Mouse (Mus musculus) heart, embryonic 10.5 days (tissue): ENCODE results near the gene Aatk. TPM values are rescaled to one million over a fixed set of nuclear protein-coding genes. Genes with fewer than 3 reads are reported as not detected.

Experiments used
- DNase-seq: peaks from one replicate; pipeline ENCODE4 v3.0.0-alpha.2; 2017; ENCODE audit warnings: low spot score
- H3K27ac ChIP-seq: fragments of 300-500 bp; sonication (generic); 2 replicates; pipeline ENCODE4 v1.5.1; 2016; ENCODE audit warnings: mild to moderate bottlenecking
- H3K27me3 ChIP-seq: fragments of 300-500 bp; sonication (generic); 2 replicates; pipeline ENCODE4 v1.6.1; 2016; ENCODE audit warnings: mild to moderate bottlenecking; ENCODE audit not compliant: poor library complexity, insufficient read depth, severe bottlenecking
- H3K36me3 ChIP-seq: fragments of 300-500 bp; sonication (generic); 2 replicates; pipeline ENCODE4 v1.6.1; 2016; ENCODE audit warnings: mild to moderate bottlenecking, moderate library complexity
- H3K4me1 ChIP-seq: fragments of 300-500 bp; sonication (generic); 2 replicates; pipeline ENCODE4 v1.6.1; 2016; ENCODE audit warnings: mild to moderate bottlenecking
- H3K4me3 ChIP-seq: fragments of 300-500 bp; sonication (generic); 2 replicates; pipeline ENCODE4 v1.5.1; 2016; ENCODE audit warnings: mild to moderate bottlenecking, moderate library complexity
- H3K9me3 ChIP-seq: fragments of 300-500 bp; sonication (generic); 2 replicates; pipeline ENCODE4 v1.6.1; 2016; ENCODE audit warnings: mild to moderate bottlenecking, moderate library complexity
- WGBS: fragments of 180-500 bp; shearing (Covaris S2); methylation state at CpG from one replicate; pipeline ENCODE4 v1.1.7; 2016; 5-methylcytosine and 5-hydroxymethylcytosine counted together
- polyA plus RNA-seq: library from polyadenylated mRNA; unstranded; fragments of >200 nt; fragmentation: Nextera tagmentation; extraction: Ambion mirVana; gene quantifications from 2 replicates; pipeline ENCODE4 v1.2.1, GENCODE M21; 2016

The Aatk gene
- polyA plus RNA-seq, 1 experiment from 2014 or later = 0.58 TPM

DNA sequence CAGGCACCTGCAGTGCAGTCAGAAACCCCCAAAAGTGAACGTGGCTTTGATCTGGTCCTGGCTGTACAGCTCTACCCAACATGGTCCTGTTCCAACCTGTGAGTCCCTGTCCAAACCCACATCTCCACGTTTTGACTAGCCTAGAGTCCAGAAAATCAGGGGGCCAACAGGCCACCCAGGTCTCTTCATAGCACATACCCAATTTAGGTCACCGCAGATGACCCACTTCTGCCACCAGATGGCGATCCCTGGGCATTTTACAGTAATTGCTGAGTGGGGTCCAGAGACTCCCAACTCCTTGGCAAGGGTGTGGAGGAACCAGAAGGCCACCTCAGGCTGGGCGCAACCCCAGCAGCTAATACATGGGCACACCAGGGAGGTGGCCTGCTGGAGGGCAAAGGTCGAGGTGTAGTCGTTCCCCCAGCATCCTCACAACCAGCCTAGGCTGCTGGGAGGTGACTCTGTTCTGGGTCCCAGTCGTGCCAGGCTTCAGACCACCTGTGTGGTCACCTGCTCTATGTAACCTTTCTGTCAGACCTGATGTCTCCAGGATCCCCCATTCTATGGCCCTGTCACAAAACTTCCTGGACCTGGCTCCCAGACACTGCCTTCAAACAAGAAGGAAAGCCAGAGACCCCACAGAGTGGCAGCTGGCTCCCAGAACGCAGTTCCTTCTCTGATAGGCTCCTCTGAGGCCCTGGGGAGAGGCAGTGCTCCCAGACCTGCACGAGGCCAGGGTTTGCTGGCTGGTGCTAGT, 16.6 kb downstream of the Aatk start:
- WGBS = 33% methylated on average over 10 of the region's 10 CpGs
- H3K27me3 ChIP-seq = peaks cover 18% of the 10 kb centered on the region; the same call in 1 of the 2 replicates
- no peak overlapping the region for H3K4me3 ChIP-seq
- H3K36me3 ChIP-seq = 0 out of 2 replicates have a peak, but pooled peaks cover under 1% of the 10 kb centered on the region
- H3K4me1 ChIP-seq = peaks cover 31% of the 10 kb centered on the region
- peak overlapping the region; percentile 3; the same call in 1 of the 2 replicates for H3K27ac ChIP-seq
- H3K9me3 ChIP-seq = no peaks in the 10 kb centered on the region
- DNase-seq = no peak

DNA sequence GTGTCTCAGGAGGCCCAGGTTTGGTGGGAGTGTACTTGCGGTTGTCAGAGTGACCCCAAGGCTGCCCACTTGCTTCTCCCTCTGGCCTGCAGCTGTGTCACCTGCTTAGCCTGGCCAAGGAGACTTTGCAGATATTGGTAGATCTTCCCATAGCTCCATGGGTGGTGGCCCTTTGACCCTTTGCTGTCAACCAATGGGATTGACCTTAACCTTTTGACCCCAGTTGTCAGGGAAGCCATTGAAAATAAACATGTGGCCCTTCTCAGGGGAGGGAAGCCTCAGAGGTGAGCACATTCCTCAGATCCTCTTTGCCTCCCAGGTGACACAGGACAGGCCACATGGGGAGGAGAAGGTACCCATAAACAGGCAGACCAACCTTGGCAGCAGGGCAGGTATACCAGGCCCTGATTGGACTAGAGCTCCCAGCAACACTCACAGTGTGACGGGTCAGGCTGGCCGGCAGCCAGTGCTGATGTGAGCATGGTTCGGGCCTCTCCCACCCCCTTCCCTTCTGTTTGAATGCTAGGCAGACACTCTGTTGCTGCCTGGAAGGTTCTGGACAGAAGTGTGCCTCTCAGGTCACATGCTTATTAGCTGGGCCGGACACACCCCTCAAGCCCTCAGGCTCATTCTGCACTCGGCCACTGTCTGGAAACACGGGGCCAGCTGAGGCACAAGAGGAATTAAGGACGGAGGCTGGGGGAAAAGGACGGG, 17.4 kb downstream of the Aatk start:
- Histone ChIP-seq H3K36me3 (no peaks in the 10 kb centered on the region), H3K27ac (peak overlapping the region; percentile 3; the same call in 1 of the 2 replicates), H3K4me3 (no peak overlapping the region), H3K9me3 (no peaks in the 10 kb centered on the region), H3K27me3 (0 out of 2 replicates have a peak, but pooled peaks cover 10% of the 10 kb centered on the region), H3K4me1 (peaks cover 26% of the 10 kb centered on the region)
- WGBS = 53% methylated on average over 9 of the region's 9 CpGs
- no peak for DNase-seq

DNA sequence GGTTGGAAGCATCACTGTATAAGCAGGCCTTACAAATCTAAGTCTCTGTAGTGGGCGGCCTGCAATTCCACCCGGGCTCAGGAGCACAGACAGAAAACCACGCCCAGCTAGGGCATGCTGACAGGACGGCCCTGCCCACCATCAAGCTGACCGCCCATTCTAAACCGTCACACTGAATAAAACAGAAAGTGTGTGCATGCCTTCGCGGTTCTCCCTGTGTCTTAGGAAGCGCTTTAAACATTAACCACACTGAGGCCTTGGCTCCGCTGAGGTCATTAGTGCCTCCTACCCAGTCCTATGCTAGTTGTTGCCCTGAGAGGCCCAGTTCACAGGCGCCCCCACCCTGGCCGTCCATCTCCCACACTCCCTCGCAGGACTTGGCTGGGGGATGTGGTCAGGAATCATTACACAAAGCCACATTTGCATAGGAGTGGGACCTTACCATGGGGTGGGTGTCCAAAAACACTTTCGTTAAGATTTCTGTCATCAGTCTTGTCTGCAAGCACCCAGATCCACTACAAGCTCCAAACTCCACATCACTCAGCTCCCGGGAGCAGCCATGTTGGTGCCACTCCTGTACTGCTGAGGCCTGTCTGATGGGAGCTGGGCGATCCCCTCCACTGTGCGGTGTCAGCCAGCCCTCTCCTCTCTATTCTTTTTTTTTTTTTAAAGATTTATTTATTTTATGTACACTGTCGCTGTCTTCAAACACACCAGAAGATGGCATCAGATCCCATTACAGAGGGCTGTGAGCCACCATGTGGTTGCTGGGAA, 18.5 kb downstream of the Aatk start:
- 79% methylated on average over 18 of the region's 18 CpGs for WGBS
- peaks cover 31% of the 10 kb centered on the region for H3K4me1 ChIP-seq

DNA sequence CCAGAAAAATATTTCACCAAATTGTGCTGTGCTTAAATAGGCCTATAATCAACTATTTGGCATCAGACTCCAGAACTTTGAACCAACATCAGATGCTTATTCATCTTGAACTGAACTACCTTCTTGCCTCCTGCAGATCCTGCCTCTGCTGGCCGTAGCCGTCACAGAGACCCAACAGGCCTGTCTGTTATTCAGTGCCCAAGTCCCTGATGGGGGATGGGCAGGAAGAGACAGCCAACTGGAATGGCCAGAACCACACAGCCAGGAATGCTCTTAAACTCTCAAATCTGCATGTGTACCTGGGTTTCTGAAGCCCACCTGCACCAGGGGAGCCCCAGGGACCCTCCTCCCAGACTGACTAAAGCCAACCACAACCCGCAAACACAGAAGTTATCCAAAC, 20.0 kb downstream of the Aatk start:
- no peak for DNase-seq
- no peaks in the 10 kb centered on the region for H3K36me3 ChIP-seq
- H3K27me3 ChIP-seq = peaks cover 6% of the 10 kb centered on the region; the same call in 1 of the 2 replicates
- no peak overlapping the region for H3K4me3 ChIP-seq
- no peak overlapping the region for H3K27ac ChIP-seq
- H3K9me3 ChIP-seq = no peaks in the 10 kb centered on the region
- H3K4me1 ChIP-seq = peaks cover 39% of the 10 kb centered on the region
- 76% methylated on average over 3 of the region's 3 CpGs for WGBS

More for the DNA sequence above, 18.5 kb downstream of the Aatk start:
- Histone ChIP-seq H3K9me3 (no peaks in the 10 kb centered on the region), H3K4me3 (no peak overlapping the region), H3K27me3 (0 out of 2 replicates have a peak, but pooled peaks cover 9% of the 10 kb centered on the region), H3K27ac (peak overlapping the region; percentile 23), H3K36me3 (no peaks in the 10 kb centered on the region)
- DNase-seq = no peak

DNA sequence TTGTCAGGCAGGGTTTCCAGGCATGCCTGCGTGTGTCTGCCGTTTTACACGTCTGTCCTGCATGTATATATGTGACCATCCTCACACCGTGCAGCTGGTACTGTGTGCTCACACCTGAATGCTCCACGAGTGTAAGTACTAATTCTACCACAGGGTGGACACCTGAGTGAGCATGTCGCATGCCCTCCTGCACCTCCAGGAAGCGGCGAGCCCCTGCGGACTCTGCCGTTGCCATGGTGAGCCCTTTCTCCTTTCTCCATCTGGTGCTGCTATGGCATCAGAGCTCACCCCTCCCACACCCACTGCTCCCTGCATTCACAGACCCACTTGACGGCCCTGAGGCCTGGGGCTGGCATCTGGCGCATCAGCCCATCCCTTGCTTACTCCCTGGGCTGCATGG, 24.1 kb downstream of the Aatk start:
- WGBS = 72% methylated on average over 12 of the region's 12 CpGs
- DNase-seq = no peak
- Histone ChIP-seq H3K4me1 (peaks cover 58% of the 10 kb centered on the region), H3K27ac (no peak overlapping the region), H3K36me3 (no peaks in the 10 kb centered on the region), H3K9me3 (no peaks in the 10 kb centered on the region), H3K4me3 (no peak overlapping the region), H3K27me3 (peaks cover 4% of the 10 kb centered on the region; the same call in 1 of the 2 replicates)

DNA sequence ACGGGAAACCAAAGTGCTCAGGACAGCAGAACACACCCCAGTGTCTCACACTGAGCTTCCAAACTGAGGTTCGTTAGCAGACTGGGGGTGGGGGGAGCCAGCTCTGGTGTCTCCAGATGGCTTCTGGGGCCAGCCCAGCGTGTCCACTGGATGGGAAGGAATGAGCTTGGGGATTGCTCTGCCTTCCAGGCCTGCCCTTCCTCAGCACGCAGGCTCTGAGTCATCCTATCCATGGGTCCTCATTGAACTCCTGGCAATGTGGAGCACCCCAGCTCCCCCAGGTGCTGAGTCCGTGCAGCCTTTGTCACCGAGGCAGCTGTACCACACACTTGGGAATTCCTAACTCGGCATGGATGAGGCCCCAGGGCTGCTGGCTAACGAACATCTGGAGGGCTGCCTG, 24.8 kb downstream of the Aatk start:
- DNase-seq = no peak
- 61% methylated on average over 8 of the region's 8 CpGs for WGBS
- Histone ChIP-seq H3K27ac (peak overlapping the region; percentile 31; the same call in 1 of the 2 replicates), H3K9me3 (no peaks in the 10 kb centered on the region), H3K27me3 (peaks cover 5% of the 10 kb centered on the region; the same call in 1 of the 2 replicates), H3K4me1 (peaks cover 63% of the 10 kb centered on the region), H3K36me3 (no peaks in the 10 kb centered on the region), H3K4me3 (no peak overlapping the region)

DNA sequence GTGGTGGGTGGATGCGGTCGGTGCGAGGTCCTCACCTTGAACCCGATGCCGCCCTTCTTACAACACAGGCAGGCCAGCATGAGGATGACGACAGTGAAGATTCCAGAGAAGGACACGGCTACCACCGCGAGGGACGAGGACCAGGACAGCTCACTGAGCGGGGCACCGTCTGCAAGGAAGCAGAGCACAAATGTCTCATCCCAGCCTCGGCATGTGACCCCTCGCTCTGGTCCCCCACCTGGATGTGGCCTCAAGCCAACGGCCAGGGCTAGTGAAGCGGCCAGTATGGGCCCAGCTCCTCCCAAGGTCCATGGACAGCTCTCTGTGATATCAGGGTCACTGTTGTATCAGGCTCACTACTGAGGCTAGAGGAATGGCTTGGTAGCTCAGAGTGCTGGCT, 25.6 kb downstream of the Aatk start:
- Histone ChIP-seq H3K27me3 (peaks cover 14% of the 10 kb centered on the region; the same call in 1 of the 2 replicates), H3K27ac (0 out of 2 replicates have a peak overlapping the region, but pooled peaks have one; percentile 14), H3K4me3 (no peak overlapping the region), H3K4me1 (peaks cover 72% of the 10 kb centered on the region), H3K9me3 (no peaks in the 10 kb centered on the region), H3K36me3 (no peaks in the 10 kb centered on the region)
- DNase-seq = no peak
- whole genome bisulfite sequencing = 90% methylated on average over 16 of the region's 16 CpGs

DNA sequence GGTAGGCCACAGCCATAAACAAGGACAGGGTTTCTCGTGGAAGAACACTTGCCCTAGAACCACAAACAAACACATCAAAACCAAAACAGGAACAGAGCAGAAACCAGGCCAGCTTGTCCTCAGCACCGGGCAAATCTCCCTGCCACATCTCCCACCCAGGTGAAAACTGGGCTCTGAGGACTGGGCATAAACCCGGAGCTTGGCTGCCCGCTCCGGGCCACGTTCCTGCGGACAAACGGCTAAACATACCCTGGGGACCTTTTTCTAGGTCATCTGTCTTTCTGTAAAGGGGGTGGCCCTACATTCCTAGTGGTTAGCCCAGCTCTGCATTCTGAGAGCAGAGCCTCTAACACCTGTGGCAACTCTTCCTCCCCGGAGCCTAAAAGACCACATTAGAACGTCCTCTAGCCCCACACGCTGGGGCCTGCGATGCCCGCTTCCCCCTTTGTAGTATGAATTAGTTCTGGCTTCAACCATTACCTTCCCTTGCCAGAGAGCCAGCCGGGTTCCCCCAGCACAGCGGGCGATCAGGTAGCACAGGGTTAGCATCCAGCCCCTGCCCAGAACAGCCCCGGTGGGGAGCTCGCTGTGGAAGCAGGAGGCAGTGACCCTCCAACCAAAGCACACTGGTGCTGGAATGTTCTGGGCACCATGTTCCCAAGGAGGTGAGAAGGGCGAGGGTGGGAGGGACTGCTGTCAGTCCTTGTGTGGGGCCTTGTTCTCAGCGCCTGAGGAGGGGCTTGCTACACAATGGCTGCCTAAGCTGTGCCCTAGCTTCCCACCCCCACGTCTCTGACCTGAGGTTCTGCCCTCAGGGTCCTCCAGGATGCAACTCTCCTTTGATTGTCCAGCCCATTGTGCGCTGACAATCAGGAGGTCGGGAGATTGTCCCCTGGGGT, 27.2 kb downstream of the Aatk start:
- Histone ChIP-seq H3K36me3 (no peaks in the 10 kb centered on the region), H3K9me3 (no peaks in the 10 kb centered on the region), H3K4me1 (peaks cover 87% of the 10 kb centered on the region), H3K4me3 (no peak overlapping the region), H3K27ac (peak overlapping the region; percentile 60), H3K27me3 (peaks cover 20% of the 10 kb centered on the region; the same call in 1 of the 2 replicates)
- DNase-seq = no peak
- WGBS = 68% methylated on average over 23 of the region's 23 CpGs

DNA sequence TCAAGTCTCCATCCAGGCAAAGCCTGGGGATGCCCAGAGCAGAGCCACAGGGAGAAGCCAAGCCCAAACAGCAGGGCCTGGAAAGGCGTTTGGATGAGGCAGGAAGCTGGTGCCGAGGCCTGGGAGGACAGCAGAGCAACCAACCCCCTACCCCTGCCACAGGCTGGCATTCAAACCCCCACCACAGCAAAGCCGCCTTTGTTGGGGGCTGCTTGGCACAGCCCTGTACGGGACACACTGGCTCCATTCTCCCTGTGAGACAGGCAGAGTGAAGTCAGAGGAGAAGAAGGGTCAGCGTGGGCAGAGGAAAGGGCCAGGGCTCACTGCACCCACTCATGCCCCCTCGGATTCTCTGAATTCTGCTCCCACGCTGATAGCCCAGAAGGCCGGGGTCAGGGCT, 30.0 kb downstream of the Aatk start:
- no peak for DNase-seq
- 85% methylated on average over 8 of the region's 8 CpGs for WGBS
- Histone ChIP-seq H3K27ac (0 out of 2 replicates have a peak overlapping the region, but pooled peaks have one; percentile 60), H3K36me3 (no peaks in the 10 kb centered on the region), H3K4me1 (peaks cover 88% of the 10 kb centered on the region), H3K4me3 (no peak overlapping the region), H3K27me3 (peaks cover 33% of the 10 kb centered on the region), H3K9me3 (no peaks in the 10 kb centered on the region)

DNA sequence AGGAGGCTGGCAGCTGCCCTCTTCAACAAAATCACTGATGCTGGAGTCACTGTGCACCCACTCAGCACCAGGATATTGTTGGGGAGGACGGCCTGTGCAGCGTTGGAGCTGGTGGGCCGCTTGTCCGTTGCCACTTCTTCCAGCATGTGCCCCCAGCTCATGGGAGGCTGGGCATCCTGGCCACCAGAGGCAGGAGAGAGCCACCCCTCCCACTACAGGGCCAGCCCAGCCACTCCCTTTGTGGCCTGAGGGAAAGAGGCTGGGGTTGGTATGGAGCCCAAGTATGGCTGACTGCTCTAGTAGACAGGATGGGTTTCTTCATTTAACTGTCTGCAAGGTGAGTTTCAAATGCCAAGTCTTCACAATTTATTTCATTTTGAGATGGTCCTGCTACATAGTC, 32.2 kb downstream of the Aatk start:
- DNase-seq = no peak
- WGBS = 84% methylated on average over 4 of the region's 4 CpGs
- Histone ChIP-seq H3K9me3 (no peaks in the 10 kb centered on the region), H3K27me3 (peaks cover 55% of the 10 kb centered on the region), H3K4me3 (no peak overlapping the region; the same call in 1 of the 2 replicates), H3K27ac (0 out of 2 replicates have a peak overlapping the region, but pooled peaks have one; percentile 0), H3K4me1 (peaks cover 75% of the 10 kb centered on the region), H3K36me3 (no peaks in the 10 kb centered on the region)

DNA sequence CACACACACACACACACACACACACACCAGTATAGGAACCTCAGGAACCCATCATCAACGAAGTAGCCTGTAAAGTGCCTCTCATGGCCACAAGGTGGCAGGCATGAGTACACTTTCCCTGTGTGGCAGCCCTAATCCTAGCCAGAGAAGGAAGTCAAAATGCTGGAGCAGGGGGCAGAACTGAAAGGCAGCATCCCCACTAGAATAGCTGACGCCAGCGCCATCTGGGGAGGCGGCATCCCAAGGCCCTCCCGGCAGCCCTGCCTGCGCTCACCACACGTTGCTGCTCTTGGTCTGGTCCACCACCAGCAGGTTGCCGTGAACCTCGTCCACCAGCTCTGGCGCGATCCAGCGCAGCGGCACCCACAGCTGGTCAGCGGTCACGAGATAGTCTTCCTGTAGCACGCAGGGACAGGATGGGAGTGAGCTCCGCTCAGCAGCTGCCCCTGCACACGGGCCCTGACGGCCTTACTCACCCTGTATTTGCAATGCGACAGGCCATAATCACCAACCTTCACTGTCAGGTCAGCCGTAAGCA, 33.7 kb downstream of the Aatk start:
- Histone ChIP-seq H3K27me3 (peaks cover 70% of the 10 kb centered on the region), H3K9me3 (no peaks in the 10 kb centered on the region), H3K4me3 (peak overlapping the region; percentile 51), H3K27ac (peak overlapping the region; percentile 81), H3K36me3 (no peaks in the 10 kb centered on the region), H3K4me1 (peaks cover 61% of the 10 kb centered on the region)
- 10% methylated on average over 21 of the region's 21 CpGs for WGBS
- DNase-seq = peak; percentile 92
